In the genomic region with DNA sequence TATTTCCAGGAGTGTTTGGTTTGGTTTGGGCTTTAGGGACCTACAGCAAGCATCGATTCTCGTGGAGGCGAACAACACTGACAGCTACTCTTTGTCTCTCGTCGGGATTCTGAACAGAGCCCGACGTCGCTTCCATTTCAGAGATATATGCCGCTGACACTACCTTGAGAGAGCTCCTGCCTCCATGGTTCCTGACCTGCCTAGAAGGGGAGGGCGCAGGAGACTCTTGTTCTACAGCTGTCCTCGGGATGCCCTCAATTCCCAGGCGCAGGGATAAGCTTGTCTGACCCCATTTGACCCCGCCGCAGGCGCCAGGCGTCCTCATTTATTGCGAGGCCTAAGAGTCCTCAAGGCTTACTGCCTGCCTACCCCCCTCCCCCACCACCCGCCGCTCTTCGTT, we compare ENCODE assay signal across 8 mouse cellular contexts.
DNase-seq lines count a peak whose midpoint lies in the region; ATAC-seq lines count a peak whose summit lies in the region.

No protein-coding gene starts in this region.

- H3K4me2 ChIP-seq in heart, embryonic 13.5 days, result peak overlapping the region; percentile 74
- H3K4me2 ChIP-seq in midbrain, embryonic 11.5 days, result peak overlapping the region; percentile 51

- H3K4me3 ChIP-seq in heart, embryonic 13.5 days, result peak overlapping the region; percentile 43
- peak overlapping the region; percentile 20 for H3K4me3 ChIP-seq in midbrain, embryonic 11.5 days (ENCODE audit: low read depth, low read length)

- H3K9ac ChIP-seq in heart, embryonic 13.5 days, result peak overlapping the region; percentile 75
- H3K9ac ChIP-seq in midbrain, embryonic 11.5 days (ENCODE audit: low read length), result peak overlapping the region; percentile 39; the same call in 1 of the 2 replicates

- peaks cover 24% of the 10 kb centered on the region for H3K4me1 ChIP-seq in heart, embryonic 13.5 days
- peaks cover 17% of the 10 kb centered on the region for H3K4me1 ChIP-seq in midbrain, embryonic 11.5 days (ENCODE audit: control insufficient read depth, insufficient read depth, low read length)

- ATAC-seq in heart, embryonic 13.5 days (ENCODE audit: extremely low read depth, insufficient number of reproducible peaks, low FRiP score, low TSS enrichment), result no peak
- peak; percentile 69 for ATAC-seq in midbrain, embryonic 11.5 days (ENCODE audit: low FRiP score)

- peak overlapping the region; percentile 66 for H3K27ac ChIP-seq in heart, embryonic 13.5 days (replicated peaks)
- no peak overlapping the region for H3K27ac ChIP-seq in midbrain, embryonic 11.5 days (ENCODE audit: low read depth, low read length)

- no peaks in the 10 kb centered on the region for H3K27me3 ChIP-seq in heart, embryonic 13.5 days (replicated peaks)
- H3K27me3 ChIP-seq in midbrain, embryonic 11.5 days (ENCODE audit: control insufficient read depth, insufficient read depth, low read length), result peaks cover 13% of the 10 kb centered on the region

- 4% methylated on average over 20 of the region's 20 CpGs for WGBS in heart, embryonic 13.5 days
- 2% methylated on average over 20 of the region's 20 CpGs for WGBS in midbrain, embryonic 11.5 days

- no peaks in the 10 kb centered on the region for H3K9me3 ChIP-seq in heart, embryonic 13.5 days
- H3K9me3 ChIP-seq in midbrain, embryonic 11.5 days (ENCODE audit: control insufficient read depth, low read length), result no peaks in the 10 kb centered on the region

- peak; percentile 33 for DNase-seq in right cerebral cortex, postnatal 4 days
- DNase-seq in right cerebral cortex, postnatal 36 days (ENCODE audit: low spot score in 2 of 2), result no peak
- peak; percentile 88 for DNase-seq in embryo, embryonic 9.5 days (ENCODE audit: extremely low spot score)
- peak; percentile 82 for DNase-seq in kidney, postnatal 10 days
- no peak for DNase-seq in midbrain, embryonic 11.5 days (ENCODE audit: low spot score, missing footprints)
- peak; percentile 36 to 37 for DNase-seq in thymus, postnatal 10 days (ENCODE audit: low spot score in 2 of 2)
- no peak for DNase-seq in left cerebral cortex, adult 8-10 months (ENCODE audit: low spot score in 2 of 2)

- no peaks in the 10 kb centered on the region for H3K36me3 ChIP-seq in heart, embryonic 13.5 days
- no peaks in the 10 kb centered on the region for H3K36me3 ChIP-seq in midbrain, embryonic 11.5 days (ENCODE audit: control insufficient read depth, insufficient read depth, low read length)

Comparison
In these comparisons a context has a peak if more than half of its experiments do, and no peak if none do; other contexts are left out.
1. DNase-seq: peak in right cerebral cortex, postnatal 4 days (single experiment), embryo, embryonic 9.5 days (single experiment), kidney, postnatal 10 days (single experiment) and thymus, postnatal 10 days (2 of 2); none in right cerebral cortex, postnatal 36 days (0 of 2), midbrain, embryonic 11.5 days (single experiment) and left cerebral cortex, adult 8-10 months (0 of 2).